ENCODE assay signal across 1 mouse cellular context in the genomic region with DNA sequence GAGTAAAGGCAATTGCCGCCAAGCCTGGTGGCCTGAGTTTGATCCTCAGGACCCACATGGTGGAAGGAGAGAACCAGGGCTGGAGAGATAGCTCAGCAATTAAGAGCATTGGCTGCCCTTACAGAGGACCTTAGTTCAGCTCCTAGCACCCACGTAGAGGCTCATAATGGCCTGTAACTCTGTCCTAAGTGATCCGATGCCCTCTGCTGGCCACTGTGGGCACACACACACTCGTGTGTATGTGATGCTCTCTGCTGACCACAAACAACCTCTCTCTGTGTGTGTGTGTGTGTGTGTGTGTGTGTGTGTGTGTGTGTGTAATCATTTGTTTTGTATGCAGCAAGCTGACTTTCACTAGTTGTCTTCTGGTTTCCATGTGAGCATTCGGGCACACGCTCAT.
TF ChIP-seq lines count a peak whose summit lies in the region.

No protein-coding gene starts in this region.

TF ChIP-seq in MEL, 35 proteins besides CTCF, POLR2A, EP300 and RAD21:
- TF ChIP-seq GABPA (IDR thresholded peaks at IDR 0.05; ENCODE audit: low read depth, low read length) (no peak), SMC3 (IDR thresholded peaks at IDR 0.05; ENCODE audit: low read depth, low read length) (no peak), ZNF384 (IDR thresholded peaks at IDR 0.05; ENCODE audit: low read depth, low read length) (no peak), CHD2 (IDR thresholded peaks at IDR 0.05; ENCODE audit: low read length) (no peak), MXI1 (IDR thresholded peaks at IDR 0.05; ENCODE audit: low read depth, low read length) (no peak), TBP (IDR thresholded peaks at IDR 0.05; ENCODE audit: low read depth, low read length) (no peak), GATA1 (IDR thresholded peaks at IDR 0.05; ENCODE audit: low read depth, low read length) (no peak), USF2 (IDR thresholded peaks at IDR 0.05; ENCODE audit: borderline replicate concordance in 1 of 2, insufficient read depth in 1 of 2, low read depth in 1 of 2, low read length in 2 of 2) (no peak), ETS1 (IDR thresholded peaks at IDR 0.05; ENCODE audit: low read depth, low read length) (no peak), MYC (IDR thresholded peaks at IDR 0.05; ENCODE audit: low read depth, low read length) (no peak), MAFK (IDR thresholded peaks at IDR 0.05; ENCODE audit: borderline replicate concordance, low read depth, low read length) (no peak), BHLHE40 (IDR thresholded peaks at IDR 0.05; ENCODE audit: borderline replicate concordance, low read depth, low read length) (no peak)
